20 mouse cellular contexts compared by ENCODE assay signal in the genomic region with DNA sequence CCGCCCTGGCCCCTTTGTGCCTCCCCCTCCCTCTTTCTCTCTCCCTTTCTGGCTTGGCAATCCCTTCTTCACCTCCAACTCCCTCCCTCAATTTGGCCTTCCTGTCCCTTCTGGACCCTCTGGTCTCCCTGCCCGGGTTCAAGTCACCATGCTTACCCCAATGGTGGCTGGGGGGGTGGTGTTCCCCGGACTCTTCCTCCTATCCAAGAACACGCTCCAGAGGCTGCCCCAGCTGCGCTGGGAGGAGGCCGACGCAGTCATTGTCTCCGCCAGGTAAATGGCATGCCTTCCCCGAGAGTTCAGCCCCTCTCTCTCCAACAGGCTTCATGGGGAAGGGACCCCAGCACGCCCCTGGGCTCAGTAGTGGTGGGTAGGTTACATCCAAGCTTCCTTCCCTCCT. TPM values are rescaled to one million over a fixed set of nuclear protein-coding genes. Genes with fewer than 3 reads are reported as not detected.
DNase-seq lines count a peak whose midpoint lies in the region; ATAC-seq and TF ChIP-seq lines count a peak whose summit lies in the region.
"Had no signal": no experiment of that assay in that cellular context is flagged by ENCODE, and none has a peak within 500 bp of the region (broad histone marks: within the 10 kb centered on the region; RNA-seq: fewer than 3 reads in every experiment).

No protein-coding gene starts in this region.

- no peak overlapping the region for H3K4me2 ChIP-seq in heart, embryonic 11.5 days
- peak overlapping the region; percentile 67 for H3K4me2 ChIP-seq in hindbrain, embryonic 15.5 days
- peak overlapping the region; percentile 71 for H3K4me2 ChIP-seq in neural tube, embryonic 14.5 days (ENCODE audit: low read depth, low read length)

- intact Hi-C loops in heart, adult 2 months (cut with DNase I), result loop anchor here (2.0 to 5.0 kb wide), 3 partner anchors 25 to 138 kb away; no protein-coding TSS in a partner anchor

- H3K4me1 ChIP-seq in heart, adult 2 months (ENCODE audit: control insufficient read depth, insufficient read depth, low read length), result peaks cover 8% of the 10 kb centered on the region
- peaks cover 6% of the 10 kb centered on the region for H3K4me1 ChIP-seq in heart, embryonic 11.5 days (ENCODE audit: control insufficient read depth, insufficient read depth, low read length)
- H3K4me1 ChIP-seq in forebrain, embryonic 10.5 days, result peaks cover 24% of the 10 kb centered on the region
- peaks cover 48% of the 10 kb centered on the region for H3K4me1 ChIP-seq in hindbrain, embryonic 15.5 days (replicated peaks)
- H3K4me1 ChIP-seq in neural tube, embryonic 14.5 days (ENCODE audit: control insufficient read depth, insufficient read depth, low read length), result peaks cover 23% of the 10 kb centered on the region

- TF ChIP-seq EP300 in heart, adult 2 months (IDR thresholded peaks at IDR 0.05; ENCODE audit: insufficient read depth, low read depth, low read length), result no peak

- no peaks in the 10 kb centered on the region for H3K36me3 ChIP-seq in heart, adult 2 months (ENCODE audit: control insufficient read depth, insufficient read depth, low read length)
- H3K36me3 ChIP-seq in heart, embryonic 11.5 days (ENCODE audit: control insufficient read depth, insufficient read depth, low read length), result no peaks in the 10 kb centered on the region
- H3K36me3 ChIP-seq in forebrain, embryonic 10.5 days (replicated peaks), result no peaks in the 10 kb centered on the region
- no peaks in the 10 kb centered on the region for H3K36me3 ChIP-seq in hindbrain, embryonic 15.5 days
- no peaks in the 10 kb centered on the region for H3K36me3 ChIP-seq in neural tube, embryonic 14.5 days (ENCODE audit: control insufficient read depth, insufficient read depth, low read length)

- H3K9ac ChIP-seq in heart, adult 2 months (ENCODE audit: low read depth, low read length), result 0 out of 2 replicates have a peak overlapping the region, but pooled peaks have one; percentile 8
- no peak overlapping the region for H3K9ac ChIP-seq in heart, embryonic 11.5 days (ENCODE audit: low read depth, low read length)
- peak overlapping the region; percentile 90 for H3K9ac ChIP-seq in hindbrain, embryonic 15.5 days
- H3K9ac ChIP-seq in neural tube, embryonic 14.5 days (replicated peaks; ENCODE audit: low read depth, low read length), result peak overlapping the region; percentile 93

- no peaks in the 10 kb centered on the region for H3K9me3 ChIP-seq in heart, embryonic 11.5 days (replicated peaks; ENCODE audit: control insufficient read depth, low read length)
- H3K9me3 ChIP-seq in forebrain, embryonic 10.5 days, result no peaks in the 10 kb centered on the region
- no peaks in the 10 kb centered on the region for H3K9me3 ChIP-seq in hindbrain, embryonic 15.5 days
- H3K9me3 ChIP-seq in neural tube, embryonic 14.5 days (ENCODE audit: control insufficient read depth, low read length), result no peaks in the 10 kb centered on the region

- H3K4me3 ChIP-seq in heart, adult 2 months, result no peak overlapping the region
- no peak overlapping the region for H3K4me3 ChIP-seq in heart, embryonic 11.5 days (ENCODE audit: low read depth, low read length)
- H3K4me3 ChIP-seq in forebrain, embryonic 10.5 days, result peak overlapping the region; percentile 63
- peak overlapping the region; percentile 76 for H3K4me3 ChIP-seq in hindbrain, embryonic 15.5 days
- peak overlapping the region; percentile 71 for H3K4me3 ChIP-seq in neural tube, embryonic 14.5 days (ENCODE audit: low read depth, low read length)
- H3K4me3 ChIP-seq: erythroblast, embryonic 14.5 days; myocyte had no signal

- 33% methylated on average over 10 of the region's 10 CpGs for WGBS in heart, adult 2 months
- WGBS in heart, embryonic 11.5 days (ENCODE audit: insufficient replicate concordance), result 12% methylated on average over 10 of the region's 10 CpGs
- whole genome bisulfite sequencing in forebrain, embryonic 10.5 days, result 7% methylated on average over 10 of the region's 10 CpGs
- 5% methylated on average over 10 of the region's 10 CpGs for WGBS in hindbrain, embryonic 15.5 days
- WGBS in neural tube, embryonic 14.5 days, result 11% methylated on average over 10 of the region's 10 CpGs

- no peak for DNase-seq in heart, adult 2 months
- no peak for DNase-seq in forebrain, embryonic 10.5 days (ENCODE audit: extremely low spot score, low spot score)
- DNase-seq in frontal cortex, postnatal 25 days (ENCODE audit: low spot score in 2 of 2), result no peak
- DNase-seq in heart, adult 9 months (ENCODE audit: low spot score in 2 of 2), result no peak
- no peak for DNase-seq in urinary bladder, postnatal 4 days (ENCODE audit: low spot score in 2 of 2)
- DNase-seq: adrenal gland, postnatal 10 days; gastrocnemius, postnatal 36 days; heart, postnatal 10 days; kidney, adult 2 months; lung, postnatal 14 days had no signal

- no peak overlapping the region for H3K27ac ChIP-seq in heart, adult 2 months
- H3K27ac ChIP-seq in heart, embryonic 11.5 days (ENCODE audit: low read depth, low read length), result no peak overlapping the region
- H3K27ac ChIP-seq in forebrain, embryonic 10.5 days, result peak overlapping the region; percentile 84
- H3K27ac ChIP-seq in hindbrain, embryonic 15.5 days (replicated peaks), result peak overlapping the region; percentile 93
- peak overlapping the region; percentile 88 for H3K27ac ChIP-seq in neural tube, embryonic 14.5 days (ENCODE audit: low read depth, low read length)

- no peak for TF ChIP-seq POLR2A in heart, adult 2 months (IDR thresholded peaks at IDR 0.05; ENCODE audit: insufficient read depth, low read depth, low read length)

- H3K79me2 ChIP-seq in heart, adult 2 months (replicated peaks; ENCODE audit: control insufficient read depth, insufficient read depth, low read length), result no peaks in the 10 kb centered on the region

- no peaks in the 10 kb centered on the region for H3K27me3 ChIP-seq in heart, adult 2 months (ENCODE audit: control insufficient read depth, insufficient read depth, low read length)
- H3K27me3 ChIP-seq in heart, embryonic 11.5 days (ENCODE audit: control insufficient read depth, insufficient read depth, low read length), result peaks cover 52% of the 10 kb centered on the region
- peaks cover 43% of the 10 kb centered on the region for H3K27me3 ChIP-seq in forebrain, embryonic 10.5 days (ENCODE audit: poor library complexity, severe bottlenecking)
- H3K27me3 ChIP-seq in hindbrain, embryonic 15.5 days, result no peaks in the 10 kb centered on the region
- no peaks in the 10 kb centered on the region for H3K27me3 ChIP-seq in neural tube, embryonic 14.5 days (ENCODE audit: control insufficient read depth, insufficient read depth, low read length)
- H3K27me3 ChIP-seq: Patski had no signal

- TF ChIP-seq CTCF in heart, adult 2 months (IDR thresholded peaks at IDR 0.05), result no peak

- ATAC-seq in heart, embryonic 11.5 days (replicated peaks; ENCODE audit: insufficient number of reproducible peaks, low FRiP score, low TSS enrichment), result no peak
- ATAC-seq in hindbrain, embryonic 15.5 days (ENCODE audit: low FRiP score, low read depth), result no peak
- peak; percentile 18; the same call in 1 of the 2 replicates for ATAC-seq in neural tube, embryonic 14.5 days (ENCODE audit: low read depth)
- ATAC-seq: Patski had no signal

RNA-seq across cellular contexts. Expression of a gene that starts 7.5 kb away (rescaled TPM):
- not detected for total RNA-seq in heart, adult 2 months (2021)
- polyA plus RNA-seq in heart, adult 2 months (2012; rRNA removed), result not detected in 2 replicates
- not detected in 2 replicates for polyA plus RNA-seq in heart, embryonic 11.5 days (2014; fragmentation: Nextera tagmentation; extraction: Ambion mirVana)
- not detected in 2 replicates for polyA plus RNA-seq in forebrain, embryonic 10.5 days (2016; fragmentation: Nextera tagmentation; extraction: Ambion mirVana)
- polyA plus RNA-seq in hindbrain, embryonic 15.5 days (2015; fragmentation: Nextera tagmentation; extraction: Ambion mirVana), result 0.43 TPM in 1 of 2 replicates, not detected in the other
- not detected in 2 replicates for polyA plus RNA-seq in neural tube, embryonic 14.5 days (2014; fragmentation: Nextera tagmentation; extraction: Ambion mirVana)
- total RNA-seq: adrenal gland, postnatal 10 days; gastrocnemius, postnatal 36 days; heart, postnatal 10 days; layer of hippocampus, postnatal 14 days; liver, adult 2 months had no signal
- polyA plus RNA-seq: C2C12; erythroblast, embryonic 14.5 days; kidney, adult 2 months; liver, adult 2 months; myocyte; Patski; stomach, embryonic 16.5 days had no signal

RNA-seq across cellular contexts. Expression of a gene that starts 23.3 kb away (rescaled TPM):
- not detected for total RNA-seq in heart, adult 2 months (2021)
- not detected in 2 replicates for polyA plus RNA-seq in heart, adult 2 months (2012; rRNA removed)
- 0.17 and 0.96 TPM in 2 replicates for polyA plus RNA-seq in heart, embryonic 11.5 days (2014; fragmentation: Nextera tagmentation; extraction: Ambion mirVana)
- 9.8 and 10.1 TPM in 2 replicates for polyA plus RNA-seq in forebrain, embryonic 10.5 days (2016; fragmentation: Nextera tagmentation; extraction: Ambion mirVana)
- 28.2 and 28.8 TPM in 2 replicates for polyA plus RNA-seq in hindbrain, embryonic 15.5 days (2015; fragmentation: Nextera tagmentation; extraction: Ambion mirVana)
- polyA plus RNA-seq in neural tube, embryonic 14.5 days (2014; fragmentation: Nextera tagmentation; extraction: Ambion mirVana), result 18.4 and 20.2 TPM in 2 replicates
- total RNA-seq: gastrocnemius, postnatal 36 days; heart, postnatal 10 days; liver, adult 2 months had no signal
- polyA plus RNA-seq: C2C12; erythroblast, embryonic 14.5 days; liver, adult 2 months; myocyte; Patski had no signal

RNA-seq across cellular contexts. Expression of a gene that starts 26.5 kb away (rescaled TPM):
- 1 to 10 TPM; 7.4 to 8.8 TPM for total RNA-seq in heart, adult 2 months (2021)
- 9.0 and 12.8 TPM in 2 replicates for polyA plus RNA-seq in heart, adult 2 months (2012; rRNA removed)
- 0.40 and 0.41 TPM in 2 replicates for polyA plus RNA-seq in heart, embryonic 11.5 days (2014; fragmentation: Nextera tagmentation; extraction: Ambion mirVana)
- 2.6 and 2.9 TPM in 2 replicates for polyA plus RNA-seq in forebrain, embryonic 10.5 days (2016; fragmentation: Nextera tagmentation; extraction: Ambion mirVana)
- 49.9 and 60.8 TPM in 2 replicates for polyA plus RNA-seq in hindbrain, embryonic 15.5 days (2015; fragmentation: Nextera tagmentation; extraction: Ambion mirVana)
- 50.9 and 64.4 TPM in 2 replicates for polyA plus RNA-seq in neural tube, embryonic 14.5 days (2014; fragmentation: Nextera tagmentation; extraction: Ambion mirVana)
- total RNA-seq: liver, adult 2 months had no signal
- polyA plus RNA-seq: erythroblast, embryonic 14.5 days had no signal

RNA-seq across cellular contexts. Expression of a gene that starts 31.6 kb away (rescaled TPM):
- total RNA-seq in heart, adult 2 months (2021), result 10 to 100 TPM; 31.8 to 31.9 TPM
- polyA plus RNA-seq in heart, adult 2 months (2012; rRNA removed), result 65.6 and 99.5 TPM in 2 replicates
- polyA plus RNA-seq in heart, embryonic 11.5 days (2014; fragmentation: Nextera tagmentation; extraction: Ambion mirVana), result 204 and 213 TPM in 2 replicates
- polyA plus RNA-seq in forebrain, embryonic 10.5 days (2016; fragmentation: Nextera tagmentation; extraction: Ambion mirVana), result 413 and 423 TPM in 2 replicates
- polyA plus RNA-seq in hindbrain, embryonic 15.5 days (2015; fragmentation: Nextera tagmentation; extraction: Ambion mirVana), result 174 and 176 TPM in 2 replicates
- 154 and 168 TPM in 2 replicates for polyA plus RNA-seq in neural tube, embryonic 14.5 days (2014; fragmentation: Nextera tagmentation; extraction: Ambion mirVana)

RNA-seq across cellular contexts. Expression of a gene that starts 37.8 kb away (rescaled TPM):
- total RNA-seq in heart, adult 2 months (2021), result 1 to 10 TPM; 5.7 to 6.3 TPM
- 3.6 and 4.4 TPM in 2 replicates for polyA plus RNA-seq in heart, adult 2 months (2012; rRNA removed)
- polyA plus RNA-seq in heart, embryonic 11.5 days (2014; fragmentation: Nextera tagmentation; extraction: Ambion mirVana), result 15.5 and 17.0 TPM in 2 replicates
- polyA plus RNA-seq in forebrain, embryonic 10.5 days (2016; fragmentation: Nextera tagmentation; extraction: Ambion mirVana), result 57.4 and 65.2 TPM in 2 replicates
- 22.6 and 24.0 TPM in 2 replicates for polyA plus RNA-seq in hindbrain, embryonic 15.5 days (2015; fragmentation: Nextera tagmentation; extraction: Ambion mirVana)
- 11.0 and 15.2 TPM in 2 replicates for polyA plus RNA-seq in neural tube, embryonic 14.5 days (2014; fragmentation: Nextera tagmentation; extraction: Ambion mirVana)

Comparison
In these comparisons a context has a peak if more than half of its experiments do, and no peak if none do; other contexts are left out.
1. H3K27ac ChIP-seq: peak in forebrain, embryonic 10.5 days (single experiment), hindbrain, embryonic 15.5 days (single experiment) and neural tube, embryonic 14.5 days (single experiment); none in heart, adult 2 months (single experiment) and heart, embryonic 11.5 days (single experiment).
2. H3K4me3 ChIP-seq: peak in forebrain, embryonic 10.5 days (single experiment), hindbrain, embryonic 15.5 days (single experiment) and neural tube, embryonic 14.5 days (single experiment); none in heart, adult 2 months (single experiment) and heart, embryonic 11.5 days (single experiment).